ENCODE assay signal across 21 mouse cellular contexts in the genomic region with DNA sequence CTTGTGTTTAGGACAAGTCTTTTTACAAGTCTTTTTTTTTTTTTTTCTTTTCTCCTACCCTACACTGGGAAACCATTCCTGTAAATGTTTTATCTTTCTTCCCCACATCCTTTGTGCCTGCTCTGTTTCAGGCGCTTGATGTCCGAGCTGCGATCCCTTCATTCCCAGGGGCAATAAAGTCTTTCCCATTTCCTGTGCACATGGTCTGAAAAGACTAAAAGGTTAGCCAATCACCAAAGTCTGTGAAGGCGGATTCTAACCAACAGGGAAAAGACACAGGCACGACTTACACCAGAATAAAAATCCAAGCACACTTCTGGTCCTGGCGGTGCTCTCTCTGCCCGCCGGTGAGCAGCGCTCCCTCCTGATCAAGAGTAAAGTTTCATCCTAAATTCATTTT.
A peak's percentile ranks its signal among the peaks of the same experiment; 100 is the strongest.
DNase-seq lines count a peak whose midpoint lies in the region; ATAC-seq lines count a peak whose summit lies in the region.
"Had no signal": no experiment of that assay in that cellular context is flagged by ENCODE, and none has a peak within 500 bp of the region (broad histone marks: within the 10 kb centered on the region; RNA-seq: fewer than 3 reads in every experiment).

No protein-coding gene starts in this region.

- H3K36me3 ChIP-seq in intestine, embryonic 14.5 days (ENCODE audit: control insufficient read depth, insufficient read depth, low read length): no peaks in the 10 kb centered on the region
- H3K36me3 ChIP-seq in midbrain, embryonic 13.5 days: no peaks in the 10 kb centered on the region
- H3K36me3 ChIP-seq: embryonic facial prominence, embryonic 10.5 days; G1E; heart, embryonic 13.5 days; hindbrain, embryonic 10.5 days had no signal

- intact Hi-C loops in heart, postnatal 25 days (cut with DNase I): no loop called here

- H3K4me2 ChIP-seq in intestine, embryonic 14.5 days (ENCODE audit: low read length): no peak overlapping the region
- no peak overlapping the region for H3K4me2 ChIP-seq in midbrain, embryonic 13.5 days (replicated peaks)
- H3K4me2 ChIP-seq: forebrain, embryonic 13.5 days; heart, embryonic 13.5 days; hindbrain, embryonic 14.5 days had no signal

- peak overlapping the region; percentile 59 for H3K27ac ChIP-seq in intestine, embryonic 14.5 days (ENCODE audit: low read depth)
- H3K27ac ChIP-seq in midbrain, embryonic 13.5 days: no peak overlapping the region
- H3K27ac ChIP-seq: embryonic facial prominence, embryonic 10.5 days; forebrain, embryonic 13.5 days; heart, embryonic 13.5 days; hindbrain, embryonic 10.5 days; hindbrain, embryonic 14.5 days had no signal

- H3K9me3 ChIP-seq in intestine, embryonic 14.5 days (ENCODE audit: control insufficient read depth, low read length): no peaks in the 10 kb centered on the region
- H3K9me3 ChIP-seq in midbrain, embryonic 13.5 days: no peaks in the 10 kb centered on the region
- H3K9me3 ChIP-seq: embryonic facial prominence, embryonic 10.5 days; forebrain, embryonic 13.5 days; heart, embryonic 13.5 days; hindbrain, embryonic 10.5 days had no signal

- H3K4me3 ChIP-seq in intestine, embryonic 14.5 days (ENCODE audit: low read depth, low read length): no peak overlapping the region
- no peak overlapping the region for H3K4me3 ChIP-seq in midbrain, embryonic 13.5 days (replicated peaks)
- H3K4me3 ChIP-seq: embryonic facial prominence, embryonic 10.5 days; forebrain, embryonic 13.5 days; heart, embryonic 13.5 days; hindbrain, embryonic 10.5 days had no signal

- H3K9ac ChIP-seq in intestine, embryonic 14.5 days (ENCODE audit: low read length): no peak overlapping the region
- no peak overlapping the region for H3K9ac ChIP-seq in midbrain, embryonic 13.5 days (replicated peaks)
- H3K9ac ChIP-seq: forebrain, embryonic 13.5 days; forebrain, postnatal 0 days; heart, embryonic 13.5 days; hindbrain, embryonic 14.5 days had no signal

- no peaks in the 10 kb centered on the region for H3K4me1 ChIP-seq in intestine, embryonic 14.5 days (replicated peaks; ENCODE audit: control insufficient read depth, insufficient read depth, low read length)
- H3K4me1 ChIP-seq in midbrain, embryonic 13.5 days (replicated peaks): no peaks in the 10 kb centered on the region
- H3K4me1 ChIP-seq: forebrain, embryonic 13.5 days; hindbrain, embryonic 10.5 days had no signal

- H3K27me3 ChIP-seq in intestine, embryonic 14.5 days (replicated peaks; ENCODE audit: control insufficient read depth, insufficient read depth, low read length): no peaks in the 10 kb centered on the region
- H3K27me3 ChIP-seq in midbrain, embryonic 13.5 days: no peaks in the 10 kb centered on the region
- H3K27me3 ChIP-seq: forebrain, embryonic 13.5 days; heart, embryonic 13.5 days had no signal

- WGBS in intestine, embryonic 14.5 days: 52% methylated on average over 9 of the region's 9 CpGs
- WGBS in large intestine, adult 2 months: 26% methylated on average over 9 of the region's 9 CpGs
- WGBS in midbrain, embryonic 13.5 days: 86% methylated on average over 9 of the region's 9 CpGs

- peak; percentile 10 for DNase-seq in embryo, embryonic 10.5 days (ENCODE audit: low spot score)
- no peak for DNase-seq in embryo, embryonic 11 days
- peak; percentile 8 to 41 for DNase-seq in heart, adult 9 months (ENCODE audit: low spot score in 2 of 2)
- no peak for DNase-seq in heart, postnatal 25 days (ENCODE audit: low spot score)
- DNase-seq in intestine, embryonic 14.5 days (ENCODE audit: low spot score): no peak
- DNase-seq in large intestine, adult 2 months (ENCODE audit: low read depth, low spot score): peak; percentile 42
- DNase-seq in lung, postnatal 36 days: no peak
- DNase-seq: adrenal gland, postnatal 10 days; B cell, adult 2 months; cerebellum, adult 11 months; cerebellum, adult 8-10 months; cerebellum, postnatal 14 days; forebrain, postnatal 0 days had no signal

- ATAC-seq in intestine, embryonic 14.5 days (replicated peaks; ENCODE audit: low FRiP score, low TSS enrichment, low read depth): peak; percentile 46; the same call in 1 of the 2 replicates
- no peak for ATAC-seq in midbrain, embryonic 13.5 days
- ATAC-seq: CD4-positive, CD25-positive, alpha-beta regulatory T cell, adult 4 months; forebrain, embryonic 13.5 days; forebrain, postnatal 0 days had no signal

Comparison
In these comparisons a context has a peak if more than half of its experiments do, and no peak if none do; other contexts are left out.
1. DNase-seq: peak in embryo, embryonic 10.5 days (single experiment), heart, adult 9 months (2 of 2) and large intestine, adult 2 months (single experiment); none in embryo, embryonic 11 days (single experiment), heart, postnatal 25 days (single experiment), intestine, embryonic 14.5 days (single experiment) and lung, postnatal 36 days (single experiment).